Mouse (Mus musculus): ENCODE data around the gene Gm20388.

- TF ChIP-seq CTCF (IDR thresholded peaks at IDR 0.05; ENCODE audit: insufficient read depth, low read depth, low read length) = no peak
- no peak for TF ChIP-seq POLR2A (IDR thresholded peaks at IDR 0.05; ENCODE audit: insufficient read depth, low read depth, low read length)
Observed at GRCm38 (mm10) chr8:123331810-123332209, 3421.2 kb downstream of the Gm20388 start.

Data from olfactory bulb, adult 2 months (tissue).